Mouse (Mus musculus) C2C12 (cell line): ENCODE measurements around the gene Peli2. TPM values are rescaled to one million over a fixed set of nuclear protein-coding genes. Genes with fewer than 3 reads are reported as not detected.

Source experiments
- H3K27me3 ChIP-seq: one replicate; pipeline ENCODE4 v1.6.1; 2011; ENCODE audit not compliant: control insufficient read depth, insufficient read depth, insufficient read length
- H3K36me3 ChIP-seq: one replicate; pipeline ENCODE4 v1.6.1; 2011; ENCODE audit not compliant: control insufficient read depth, insufficient read depth
- H3K4me3 ChIP-seq: one replicate; pipeline ENCODE4 v1.5.1; 2011; ENCODE audit warnings: mild to moderate bottlenecking, control low read depth; ENCODE audit not compliant: poor library complexity, insufficient read depth, severe bottlenecking
- H3K79me2 ChIP-seq: one replicate; pipeline ENCODE4 v1.6.1; 2011; ENCODE audit not compliant: control insufficient read depth, insufficient read depth
- H3K79me3 ChIP-seq: one replicate; pipeline ENCODE4 v1.6.1; 2011; ENCODE audit warnings: low read depth, control low read depth
- H3ac ChIP-seq: one replicate; pipeline ENCODE3; 2011; ENCODE audit warnings: low read depth; ENCODE audit not compliant: control insufficient read depth, insufficient read length
- CEBPB ChIP-seq: IDR thresholded peaks from one replicate; pipeline ENCODE4 v1.6.1; 2011; ENCODE audit warnings: low read depth, mild to moderate bottlenecking, control low read depth, moderate library complexity
- CTCF ChIP-seq: IDR thresholded peaks from one replicate; pipeline ENCODE4 v1.5.1; 2011; ENCODE audit not compliant: control insufficient read depth, insufficient read depth, insufficient read length
- FOSL1 ChIP-seq: IDR thresholded peaks from one replicate; pipeline ENCODE4 v1.8.0; 2011; ENCODE audit warnings: mild to moderate bottlenecking, low read length; ENCODE audit not compliant: poor library complexity, insufficient read depth, severe bottlenecking
- MAX ChIP-seq: IDR thresholded peaks from one replicate; pipeline ENCODE4 v1.6.1; 2011; ENCODE audit warnings: mild to moderate bottlenecking, control low read depth
- MYOD1 ChIP-seq: IDR thresholded peaks from one replicate; pipeline ENCODE4 v1.6.1; 2011; ENCODE audit warnings: low read depth; ENCODE audit not compliant: control insufficient read depth, insufficient read length
- MYOG ChIP-seq: IDR thresholded peaks from one replicate; pipeline ENCODE4 v1.6.1; 2011; ENCODE audit not compliant: control insufficient read depth, insufficient read length; ENCODE audit errors: extremely low read depth
- USF1 ChIP-seq: IDR thresholded peaks from one replicate; pipeline ENCODE4 v1.6.1; 2011; ENCODE audit warnings: low read depth, mild to moderate bottlenecking, control low read depth, moderate library complexity
- polyA plus RNA-seq: library from polyadenylated mRNA; unstranded; fragments of >200 nt; fragmentation: generic; extraction: Trizol; gene quantifications from one replicate; pipeline ENCODE4 v1.2.1, GENCODE M21; 2012; ENCODE audit warnings: missing spikeins

Gene Peli2
- polyA plus RNA-seq, 1 experiment, result 13.9 TPM

DNA sequence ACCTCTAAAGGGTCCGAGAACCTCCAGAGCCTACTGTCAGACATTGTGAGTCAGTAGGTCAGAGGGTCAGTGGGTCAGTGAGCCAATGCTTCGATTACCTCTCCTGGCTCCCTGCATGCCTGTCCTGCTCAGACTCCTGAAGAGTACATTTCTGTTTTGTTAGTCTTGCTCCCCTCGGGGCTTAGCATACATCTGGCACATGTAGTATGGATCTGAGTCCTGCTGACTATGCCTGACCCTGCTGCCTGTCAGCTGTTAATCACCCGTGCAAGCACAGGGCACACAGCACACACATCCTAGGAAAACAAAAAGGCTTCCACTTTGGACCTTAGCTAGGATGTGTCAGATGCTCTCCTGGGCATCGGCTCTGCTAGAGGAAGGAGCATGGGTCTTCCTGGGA is 134.7 kb downstream of the Peli2 start:
- no peak overlapping the region for H3K4me3 ChIP-seq
- TF ChIP-seq FOSL1 (no peak), MAX (no peak), USF1 (no peak), CTCF (no peak), MYOG (no peak), CEBPB (no peak), MYOD1 (no peak)
- H3K36me3 ChIP-seq, result no peaks in the 10 kb centered on the region
- H3K79me3 ChIP-seq, result no peaks in the 10 kb centered on the region
- no peaks in the 10 kb centered on the region for H3K27me3 ChIP-seq
- H3ac ChIP-seq, result no peak overlapping the region
- no peaks in the 10 kb centered on the region for H3K79me2 ChIP-seq

DNA sequence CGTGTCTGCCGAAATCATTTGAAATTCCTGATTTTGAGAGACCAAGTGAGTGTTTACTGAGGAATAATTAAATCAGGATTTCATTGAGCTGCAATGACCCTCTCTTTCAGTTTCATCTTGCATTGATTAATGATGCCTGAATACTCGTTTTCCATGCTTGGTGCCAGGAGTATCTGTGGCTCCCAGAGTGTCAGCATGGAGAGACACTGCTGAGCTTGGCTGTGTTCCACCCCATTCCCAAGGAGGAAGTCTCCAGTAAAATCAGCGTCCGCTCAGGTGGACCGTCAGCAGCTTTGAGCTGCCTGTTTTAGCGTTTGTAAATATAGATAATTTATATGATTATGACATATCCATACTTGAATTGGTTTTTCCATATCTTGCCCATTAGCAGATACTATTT is 137.1 kb downstream of the Peli2 start:
- Histone ChIP-seq H3K79me3 (no peaks in the 10 kb centered on the region), H3K36me3 (no peaks in the 10 kb centered on the region)
- no peak for TF ChIP-seq MYOG

DNA sequence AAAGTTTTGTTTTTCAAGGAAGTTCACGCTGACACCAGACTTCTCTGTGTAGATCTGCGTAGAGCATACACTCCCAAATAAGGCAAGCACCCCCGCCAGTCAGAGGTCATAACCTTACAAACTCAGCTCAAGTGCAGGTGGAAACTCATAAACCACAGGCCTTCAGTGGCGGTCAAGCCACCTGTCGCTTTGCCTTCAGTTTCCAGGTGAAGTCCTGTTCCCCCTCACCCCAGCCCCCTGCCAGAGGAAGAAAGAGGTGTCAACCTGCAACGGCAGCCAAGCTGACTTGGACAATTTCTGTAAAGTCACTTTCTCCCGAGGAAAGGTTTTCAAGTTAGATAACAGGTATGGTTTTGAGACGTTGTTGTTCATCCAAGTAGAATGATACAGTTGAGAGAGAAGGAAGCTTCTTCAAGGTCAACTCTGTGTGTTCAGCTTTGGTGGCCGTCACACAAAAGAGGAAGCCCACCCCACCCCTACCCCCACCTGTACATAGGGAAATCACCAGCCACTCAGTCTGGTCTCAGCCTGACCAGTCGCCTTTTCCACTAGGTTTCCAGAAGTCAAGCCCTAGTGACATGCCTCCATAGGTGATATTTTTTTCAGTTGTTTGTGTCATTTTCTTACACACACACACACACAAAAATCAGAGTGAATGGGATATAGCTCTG is 138.2 kb downstream of the Peli2 start:
- no peak overlapping the region for H3K4me3 ChIP-seq
- TF ChIP-seq MYOD1 (no peak), CTCF (no peak), FOSL1 (no peak), MAX (no peak), CEBPB (no peak), MYOG (no peak), USF1 (no peak)
- no peaks in the 10 kb centered on the region for H3K27me3 ChIP-seq
- no peaks in the 10 kb centered on the region for H3K79me3 ChIP-seq
- H3K79me2 ChIP-seq, result no peaks in the 10 kb centered on the region
- H3K36me3 ChIP-seq, result no peaks in the 10 kb centered on the region
- no peak overlapping the region for H3ac ChIP-seq

More for the DNA sequence above, 137.1 kb downstream of the Peli2 start:
- Histone ChIP-seq H3K79me2 (no peaks in the 10 kb centered on the region), H3K4me3 (no peak overlapping the region), H3ac (no peak overlapping the region), H3K27me3 (no peaks in the 10 kb centered on the region)

- Histone ChIP-seq H3K27me3 (no peaks in the 10 kb centered on the region), H3ac (no peak overlapping the region), H3K79me2 (no peaks in the 10 kb centered on the region), H3K4me3 (no peak overlapping the region), H3K36me3 (no peaks in the 10 kb centered on the region), H3K79me3 (no peaks in the 10 kb centered on the region)
- no peak for TF ChIP-seq CTCF
- TF ChIP-seq MAX, result no peak
- no peak for TF ChIP-seq FOSL1
- TF ChIP-seq MYOG, result no peak
- TF ChIP-seq MYOD1, result no peak
- no peak for TF ChIP-seq USF1
- TF ChIP-seq CEBPB, result no peak
Measured at GRCm38 (mm10) chr14:48263146-48263545, 142.5 kb downstream of the Peli2 start.

DNA sequence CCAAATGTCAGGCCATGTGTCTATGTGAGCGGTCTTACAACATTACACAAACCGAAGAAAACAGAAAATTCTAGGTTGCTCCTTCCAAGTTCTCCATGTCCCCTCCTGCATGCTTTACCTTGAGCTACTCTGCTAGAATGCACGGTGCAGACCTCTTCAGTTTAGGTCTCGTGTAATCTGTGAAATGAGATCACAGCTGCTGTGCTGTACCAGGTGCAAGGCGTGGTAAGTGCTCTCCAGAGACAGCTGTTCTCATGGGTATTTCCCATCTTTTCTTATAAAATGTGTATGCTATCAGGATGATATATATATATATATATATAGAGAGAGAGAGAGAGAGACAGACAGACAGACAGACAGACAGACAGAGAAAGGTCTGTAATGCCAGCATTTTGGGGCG is 146.1 kb downstream of the Peli2 start:
- H3K4me3 ChIP-seq, result no peak overlapping the region
- no peaks in the 10 kb centered on the region for H3K36me3 ChIP-seq
- TF ChIP-seq USF1, result no peak
- TF ChIP-seq FOSL1, result no peak
- TF ChIP-seq CEBPB, result no peak
- TF ChIP-seq MAX, result no peak
- peak; percentile 12 for TF ChIP-seq MYOD1
- no peaks in the 10 kb centered on the region for H3K27me3 ChIP-seq
- H3K79me3 ChIP-seq, result no peaks in the 10 kb centered on the region
- H3K79me2 ChIP-seq, result no peaks in the 10 kb centered on the region
- H3ac ChIP-seq, result no peak overlapping the region

DNA sequence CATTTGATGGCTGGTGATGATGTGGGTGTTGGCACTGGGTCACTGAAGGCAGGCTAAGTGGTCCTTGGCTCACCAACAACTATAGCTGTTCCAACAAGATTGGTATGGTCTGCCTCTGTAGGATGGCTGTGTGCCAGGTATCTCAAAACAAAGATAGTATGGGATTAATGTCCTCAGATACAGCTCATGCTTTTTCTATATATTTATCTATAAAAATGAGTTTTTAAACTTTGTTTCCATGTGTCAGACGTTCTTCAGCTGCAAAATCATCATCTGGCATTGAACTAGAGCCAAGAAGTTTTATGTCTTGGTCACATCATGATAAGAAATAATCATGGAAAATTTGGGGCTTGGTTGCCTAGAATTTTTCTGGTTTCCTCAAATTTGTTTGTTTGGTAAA is 157.7 kb downstream of the Peli2 start:
- Histone ChIP-seq H3K36me3 (no peaks in the 10 kb centered on the region), H3K79me2 (no peaks in the 10 kb centered on the region), H3K4me3 (no peak overlapping the region), H3K79me3 (no peaks in the 10 kb centered on the region), H3K27me3 (no peaks in the 10 kb centered on the region), H3ac (no peak overlapping the region)
- no peak for TF ChIP-seq MYOD1
- no peak for TF ChIP-seq CTCF
- no peak for TF ChIP-seq CEBPB
- TF ChIP-seq FOSL1, result no peak
- no peak for TF ChIP-seq MYOG
- no peak for TF ChIP-seq USF1
- no peak for TF ChIP-seq MAX
